Mouse (Mus musculus) stomach, postnatal 0 days (tissue): ENCODE data around the gene 2210408I21Rik.

Experiments used
- CTCF ChIP-seq: IDR thresholded peaks from 2 replicates; pipeline ENCODE4 v1.5.1; 2016; ENCODE audit warnings: antibody characterized with exemption, low read depth, mild to moderate bottlenecking, moderate library complexity
- EP300 ChIP-seq: optimal IDR thresholded peaks from 2 replicates; pipeline ENCODE3; 2016; ENCODE audit warnings: antibody characterized with exemption

DNA sequence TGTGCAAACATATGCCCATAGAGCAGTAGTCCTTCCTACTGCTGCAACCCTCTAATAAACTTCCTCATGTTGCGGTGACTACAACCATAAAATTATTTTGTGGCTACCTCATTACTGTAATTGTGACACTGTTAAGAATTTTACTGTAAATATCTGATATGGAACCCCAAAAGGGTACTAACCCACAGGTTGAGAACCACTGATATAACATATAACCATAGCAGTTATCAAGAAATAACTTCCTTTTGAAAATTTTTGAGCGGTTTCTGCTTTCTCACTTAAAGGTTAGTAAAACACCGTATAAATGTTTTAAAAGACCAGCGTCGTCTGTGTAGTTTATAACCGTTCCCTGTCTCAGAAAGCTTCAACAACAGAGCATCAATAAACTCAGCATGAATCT is 121.2 kb downstream of the 2210408I21Rik start:
- TF ChIP-seq CTCF (no peak), EP300 (no peak)
